Mouse (Mus musculus) cortical plate, adult 2 months (tissue): ENCODE measurements at regions not wholly inside any gene's neighbourhood (a gene's known extent, or its start where the extent isn't known, plus 50 kb on each side); places are given as distances from the start of the nearest gene placed in this dataset.

Source experiments
- CTCF ChIP-seq: fragments of 200-500 bp; IDR thresholded peaks from 2 replicates; pipeline ENCODE4 v1.5.1; 2011; ENCODE audit warnings: mild to moderate bottlenecking, control low read depth, low read length; ENCODE audit not compliant: insufficient read depth; ENCODE audit errors: extremely low read depth
- POLR2A ChIP-seq: fragments of 200-500 bp; IDR thresholded peaks from 2 replicates; pipeline ENCODE4 v1.6.1; 2011; ENCODE audit warnings: mild to moderate bottlenecking, low read length, control low read depth; ENCODE audit not compliant: insufficient read depth; ENCODE audit errors: extremely low read depth

GRCm38 (mm10) chr13:110960212-110960611, 294.6 kb upstream of the Actbl2 start:
- TF ChIP-seq POLR2A = no peak
- no peak for TF ChIP-seq CTCF
